Mouse (Mus musculus): ENCODE results near the gene Olig2.
A peak's percentile ranks its signal among the peaks of the same experiment; 100 is the strongest.

Olig2 gene

GRCm38 (mm10) chr16:91269468-91270211 lies 44.4 kb downstream of the Olig2 start, which contains the start of gene Olig1:
Olig1 (plus strand) TSS chr16:91269772.
- ATAC-seq (ENCODE audit: insufficient number of reproducible peaks, low FRiP score, low TSS enrichment): 0 out of 2 replicates have a peak, but pooled peaks have one; percentile 49

GRCm38 (mm10) chr16:91270212-91270971 lies 45.1 kb downstream of the Olig2 start:
- no peak for ATAC-seq (ENCODE audit: insufficient number of reproducible peaks, low FRiP score, low TSS enrichment)

- no peak for ATAC-seq (ENCODE audit: insufficient number of reproducible peaks, low FRiP score, low TSS enrichment)
These were observed 45.8 kb downstream of the Olig2 start for GRCm38 (mm10) chr16:91270982-91271549.

GRCm38 (mm10) chr16:91271634-91272033 lies 46.4 kb downstream of the Olig2 start:
- ATAC-seq (ENCODE audit: insufficient number of reproducible peaks, low FRiP score, low TSS enrichment): no peak
